Mouse (Mus musculus): Measurements from ENCODE around the gene Sec14l5. TPM values are rescaled to one million over a fixed set of nuclear protein-coding genes. Genes with fewer than 3 reads are reported as not detected.
A peak's percentile ranks its signal among the peaks of the same experiment; 100 is the strongest.

The Sec14l5 gene
- 8.0 and 9.2 TPM in 2 replicates for polyA plus RNA-seq (2012; rRNA removed)

DNA sequence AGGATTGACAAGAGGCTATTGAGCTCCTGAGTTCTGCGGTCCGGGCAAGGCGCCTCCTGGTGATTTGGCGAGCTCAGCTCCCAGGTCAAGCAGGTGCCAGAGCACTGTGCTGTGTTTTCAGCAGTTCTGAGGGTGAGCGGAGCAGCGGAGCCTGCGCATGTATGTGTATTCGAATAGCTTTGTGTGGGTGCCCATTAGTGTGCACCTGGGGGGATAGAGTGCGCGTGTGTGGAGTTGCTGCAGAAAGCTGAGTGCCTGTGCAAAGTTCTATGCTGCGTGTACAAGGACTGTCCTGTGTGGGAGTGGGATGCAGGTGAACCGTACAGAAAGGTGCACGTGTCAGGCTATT lies at the start of gene Sec14l5:
Sec14l5 (plus strand) TSS at position 73 of the 349 bp plus-strand sequence.
- peak in 1 of 2 experiments; percentile 20 for DNase-seq (ENCODE audit: extremely low spot score in 1 of 2, low spot score in 1 of 2)

DNA sequence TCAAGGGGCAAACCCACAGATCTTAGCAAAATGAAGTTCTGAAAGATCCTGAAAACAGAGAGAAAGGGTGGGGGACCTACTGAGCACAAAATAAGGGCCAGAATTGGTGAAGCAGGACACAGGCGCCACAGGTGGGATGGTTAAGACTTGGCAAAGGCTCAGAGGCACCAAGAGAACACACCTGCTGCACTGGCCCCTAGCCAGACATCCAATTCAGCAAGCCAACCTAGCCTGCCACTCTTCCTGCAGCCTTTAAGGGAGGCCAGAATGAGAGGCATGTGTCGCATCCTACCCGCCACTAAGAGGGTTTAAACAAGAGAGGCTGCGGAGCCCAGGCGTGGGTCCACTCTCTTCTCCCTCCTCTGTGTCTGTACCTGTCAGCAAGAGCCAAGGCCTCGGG lies 45.9 kb upstream of the Sec14l5 start:
- DNase-seq (ENCODE audit: extremely low spot score in 1 of 2, low spot score in 1 of 2), result no peak

DNA sequence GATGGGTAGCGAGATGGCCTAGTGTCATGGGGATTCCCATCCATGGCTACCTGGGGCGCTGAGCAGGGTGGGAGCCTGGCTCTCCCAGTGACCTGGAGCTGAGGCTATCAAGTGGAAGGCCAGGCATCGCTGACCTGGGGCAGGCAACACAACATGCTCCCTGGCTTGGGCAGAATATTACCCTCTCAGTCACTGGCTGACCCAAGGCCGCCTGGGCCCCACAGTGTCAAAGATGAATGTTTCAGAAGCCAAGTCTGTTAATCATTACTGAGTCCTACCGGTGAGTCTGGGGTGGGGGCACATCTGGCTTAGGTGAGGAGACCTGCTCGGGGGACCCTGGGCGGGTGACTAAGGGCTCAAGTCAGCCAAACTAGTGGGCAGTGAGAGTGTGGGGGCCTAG lies 37.0 kb upstream of the Sec14l5 start:
- no peak for DNase-seq (ENCODE audit: extremely low spot score in 1 of 2, low spot score in 1 of 2)

DNA sequence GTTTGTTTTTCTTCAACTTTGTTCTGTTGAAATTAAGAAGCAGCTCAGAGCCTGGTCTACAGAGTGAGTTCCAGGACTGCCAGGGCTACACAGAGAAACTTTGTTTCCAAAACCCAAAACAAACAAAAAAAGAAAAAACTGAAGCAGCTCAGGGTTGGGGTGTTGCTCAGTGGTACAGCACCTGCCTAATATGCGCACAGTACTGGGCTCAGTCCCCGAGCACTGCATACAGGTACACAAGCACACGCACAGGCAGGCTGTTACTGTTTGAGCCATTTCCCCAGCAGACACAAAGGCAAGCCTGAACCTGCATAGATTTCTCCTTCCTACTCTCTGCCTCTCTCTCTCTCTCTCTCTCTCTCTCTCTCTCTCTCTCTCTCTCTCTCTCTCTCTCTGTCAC lies 35.9 kb upstream of the Sec14l5 start:
- no peak for DNase-seq (ENCODE audit: extremely low spot score in 1 of 2, low spot score in 1 of 2)

GRCm38 (mm10) chr16:5113002-5113550 lies 33.8 kb upstream of the Sec14l5 start:
- DNase-seq (ENCODE audit: extremely low spot score in 1 of 2, low spot score in 1 of 2), result no peak

- no peak for DNase-seq (ENCODE audit: extremely low spot score in 1 of 2, low spot score in 1 of 2)
Measured at GRCm38 (mm10) chr16:5113582-5113981, 33.3 kb upstream of the Sec14l5 start.

- no peak for DNase-seq (ENCODE audit: extremely low spot score in 1 of 2, low spot score in 1 of 2)
Measured at GRCm38 (mm10) chr16:5119385-5119784, 27.5 kb upstream of the Sec14l5 start.

DNA sequence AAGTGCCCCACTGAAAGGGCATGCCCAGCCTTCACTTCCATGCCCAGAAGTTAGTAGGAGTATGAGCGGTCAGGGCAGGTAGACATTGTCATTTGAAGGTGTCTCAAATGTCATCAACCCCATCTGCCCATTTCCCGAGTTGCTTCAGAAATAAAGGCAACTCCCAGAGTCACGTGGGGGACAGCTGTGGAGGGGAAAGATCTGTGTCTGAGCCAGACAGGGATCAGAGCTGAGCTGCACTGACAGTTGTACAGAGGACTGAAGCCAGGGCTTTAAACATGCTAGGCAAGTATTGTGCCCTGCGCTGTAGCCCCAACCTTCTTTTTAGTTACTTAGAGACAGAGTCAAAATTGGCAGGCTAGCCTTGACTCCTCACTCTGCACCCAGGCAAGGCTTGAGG lies 27.1 kb upstream of the Sec14l5 start:
- DNase-seq (ENCODE audit: extremely low spot score in 1 of 2, low spot score in 1 of 2), result no peak

DNA sequence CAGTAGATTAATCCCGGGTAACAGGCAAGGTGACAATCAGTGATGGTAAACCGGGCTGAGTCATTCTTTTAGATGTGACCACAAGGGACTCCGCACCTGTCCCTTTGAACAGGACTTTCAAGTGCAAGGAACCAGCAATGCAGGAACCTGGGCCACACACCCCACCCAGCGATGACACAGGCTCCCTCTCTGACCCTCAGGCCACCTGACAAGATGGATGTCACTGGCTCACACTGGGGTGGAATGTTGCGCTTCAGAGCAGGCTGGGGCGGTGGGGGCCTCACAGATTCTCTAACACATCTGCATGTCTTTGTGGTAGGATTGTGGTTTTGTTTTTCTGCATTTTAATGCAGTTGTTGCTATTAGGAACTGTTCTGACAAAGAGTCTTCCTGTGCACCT lies 23.4 kb upstream of the Sec14l5 start:
- DNase-seq (ENCODE audit: extremely low spot score in 1 of 2, low spot score in 1 of 2), result no peak

- no peak for DNase-seq (ENCODE audit: extremely low spot score in 1 of 2, low spot score in 1 of 2)
Measured at GRCm38 (mm10) chr16:5130196-5130595, 16.7 kb upstream of the Sec14l5 start.

- no peak for DNase-seq (ENCODE audit: extremely low spot score in 1 of 2, low spot score in 1 of 2)
Measured at GRCm38 (mm10) chr16:5130766-5131165, 16.1 kb upstream of the Sec14l5 start.

DNA sequence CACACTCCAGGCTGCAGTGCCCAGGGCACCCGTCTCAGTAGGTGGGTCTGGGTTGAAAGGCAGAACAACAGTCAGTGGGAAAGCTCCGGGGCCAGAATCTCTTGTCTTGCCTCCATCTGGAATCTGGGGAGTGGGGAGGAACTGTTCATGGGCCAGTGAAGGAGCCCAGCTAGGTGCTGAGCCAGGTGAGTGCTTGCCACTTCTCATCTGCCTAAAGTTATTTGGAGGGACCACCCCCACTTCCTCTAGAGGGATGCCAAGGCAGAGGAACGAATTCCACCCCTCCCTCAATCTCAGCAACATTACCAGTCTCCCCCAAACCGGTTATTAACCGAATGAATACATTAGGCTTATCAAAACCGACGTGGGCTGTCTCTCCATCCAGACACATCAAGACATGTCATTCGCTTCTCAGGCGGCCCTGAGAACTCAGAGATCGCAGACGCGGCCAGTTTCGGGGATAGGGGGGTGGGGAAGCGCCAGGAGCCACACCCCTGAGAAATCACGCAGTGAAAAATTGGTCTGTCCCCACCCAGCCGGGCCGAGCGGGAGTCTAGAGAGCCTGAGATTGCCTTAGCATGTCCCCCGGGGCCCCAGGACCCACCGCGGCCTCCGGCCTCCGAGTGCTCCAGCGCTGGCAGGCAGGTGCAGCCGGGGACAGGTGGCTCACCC lies 15.5 kb upstream of the Sec14l5 start:
- no peak for DNase-seq (ENCODE audit: extremely low spot score in 1 of 2, low spot score in 1 of 2)

GRCm38 (mm10) chr16:5132401-5132801 lies 14.5 kb upstream of the Sec14l5 start, which contains the start of gene Ppl:
Gene Ppl (minus strand): TSS chr16:5132421.
- no peak for DNase-seq (ENCODE audit: extremely low spot score in 1 of 2, low spot score in 1 of 2)

- peak in 1 of 2 experiments; percentile 67 for DNase-seq (ENCODE audit: extremely low spot score in 1 of 2, low spot score in 1 of 2)
Measured at GRCm38 (mm10) chr16:5134623-5135330, 12.1 kb upstream of the Sec14l5 start.

GRCm38 (mm10) chr16:5135551-5136261 lies 11.2 kb upstream of the Sec14l5 start:
- DNase-seq (ENCODE audit: extremely low spot score in 1 of 2, low spot score in 1 of 2), result no peak

GRCm38 (mm10) chr16:5136505-5136904 lies 10.4 kb upstream of the Sec14l5 start:
- no peak for DNase-seq (ENCODE audit: extremely low spot score in 1 of 2, low spot score in 1 of 2)

GRCm38 (mm10) chr16:5137006-5137540 lies 9.8 kb upstream of the Sec14l5 start:
- no peak for DNase-seq (ENCODE audit: extremely low spot score in 1 of 2, low spot score in 1 of 2)

DNA sequence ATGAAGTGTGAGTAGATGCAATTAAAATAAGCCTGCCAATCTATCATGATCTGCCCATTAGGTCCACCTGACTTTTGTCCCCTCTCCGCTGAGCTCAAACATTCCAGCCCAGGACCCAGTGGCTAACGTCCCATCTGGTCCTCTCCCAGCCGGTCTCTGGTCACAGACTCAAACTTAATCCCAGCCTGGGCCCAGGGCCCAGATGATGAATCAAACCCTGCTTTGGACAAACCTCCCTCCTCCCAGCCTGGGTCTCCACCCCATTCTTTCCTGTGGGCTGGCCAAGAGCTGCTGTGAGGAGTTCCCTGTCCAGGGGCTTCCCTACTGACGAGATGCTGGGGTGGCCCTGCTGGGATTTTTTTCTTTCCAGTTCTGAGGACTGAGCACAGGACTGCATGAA lies 7.2 kb upstream of the Sec14l5 start:
- no peak for DNase-seq (ENCODE audit: extremely low spot score in 1 of 2, low spot score in 1 of 2)

- peak; percentile 64 to 94 for DNase-seq (ENCODE audit: extremely low spot score in 1 of 2, low spot score in 1 of 2)
Measured at GRCm38 (mm10) chr16:5145570-5145969, 1.3 kb upstream of the Sec14l5 start.

DNA sequence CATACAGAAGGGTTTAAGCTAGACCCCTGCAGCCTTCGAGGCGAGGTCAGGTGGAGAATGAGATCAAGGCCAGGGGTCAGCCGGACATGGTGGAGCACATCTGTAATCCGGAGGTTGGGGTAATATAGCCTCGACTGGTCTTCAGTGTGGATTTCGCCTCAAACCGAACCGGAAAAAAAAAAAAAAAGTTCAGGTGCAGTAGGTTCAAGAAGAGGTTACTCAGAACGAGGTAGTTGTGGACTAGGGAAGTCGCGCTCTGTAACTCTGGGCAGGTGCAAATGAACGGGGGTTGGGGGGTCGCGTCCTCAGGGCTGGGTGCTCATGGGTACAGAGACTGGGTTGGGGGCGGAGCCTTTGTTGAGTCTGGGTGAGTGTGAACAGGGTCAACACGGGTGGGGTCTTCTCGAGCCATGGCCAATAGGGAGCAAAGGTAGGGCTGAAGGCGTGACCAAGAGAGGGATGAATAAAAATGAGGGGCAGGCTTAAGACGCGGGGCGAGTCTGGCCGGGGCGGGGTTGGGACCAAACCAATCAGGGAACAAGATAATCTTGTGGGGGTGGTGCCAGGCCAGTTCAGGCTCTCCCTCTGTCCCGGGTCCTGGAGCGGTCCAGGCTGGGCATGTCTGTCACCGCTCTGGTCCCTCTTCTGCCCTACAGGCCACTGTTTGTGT lies 407 bp upstream of the Sec14l5 start:
- DNase-seq (ENCODE audit: extremely low spot score in 1 of 2, low spot score in 1 of 2), result peak; percentile 11 to 57

Measured in frontal cortex, adult 2 months (tissue).